ENCODE assay signal across 9 mouse cellular contexts in the genomic region with DNA sequence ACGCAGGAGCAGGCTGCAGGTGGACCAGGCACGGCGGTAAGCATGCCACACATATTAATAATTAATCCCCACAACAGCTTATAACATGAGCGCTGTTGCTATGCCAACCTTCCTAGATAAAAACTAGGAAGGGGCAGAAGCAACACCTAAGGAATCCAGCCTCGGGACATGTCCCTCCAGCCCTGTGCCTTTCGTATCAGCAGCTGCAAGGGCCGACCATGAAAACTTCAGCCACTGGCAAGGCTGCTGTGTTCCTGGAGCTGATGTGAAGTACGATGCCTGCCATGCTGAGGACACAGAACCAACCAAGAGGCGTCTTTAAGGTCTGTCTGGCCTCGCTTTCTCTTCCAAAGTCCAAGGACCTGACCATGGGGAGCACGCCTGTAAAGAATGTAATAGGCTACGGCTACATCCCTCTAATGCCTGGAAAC. TPM values are rescaled to one million over a fixed set of nuclear protein-coding genes. Genes with fewer than 3 reads are reported as not detected.
DNase-seq lines count a peak whose midpoint lies in the region; ATAC-seq and TF ChIP-seq lines count a peak whose summit lies in the region.
"Had no signal": no experiment of that assay in that cellular context is flagged by ENCODE, and none has a peak within 500 bp of the region (broad histone marks: within the 10 kb centered on the region; RNA-seq: fewer than 3 reads in every experiment).

No protein-coding gene starts in this region.

- no peaks in the 10 kb centered on the region for H3K9me3 ChIP-seq in lung, embryonic 14.5 days (ENCODE audit: low read depth, low read length)
- no peaks in the 10 kb centered on the region for H3K9me3 ChIP-seq in hindbrain, embryonic 15.5 days
- H3K9me3 ChIP-seq in neural tube, embryonic 15.5 days (replicated peaks): no peaks in the 10 kb centered on the region

- TF ChIP-seq CTCF in lung, embryonic 14.5 days (IDR thresholded peaks at IDR 0.05; ENCODE audit: low read depth): no peak
- no peak for TF ChIP-seq CTCF in kidney, adult 2 months (conservative IDR thresholded peaks at IDR 0.05; ENCODE audit: insufficient read depth, insufficient read length, low read depth, low read length)

- peak; percentile 48 for DNase-seq in lung, embryonic 14.5 days
- DNase-seq in lung, postnatal 36 days: no peak
- peak; percentile 65 for DNase-seq in kidney, adult 2 months
- no peak for DNase-seq in cerebellum, postnatal 4 days (ENCODE audit: low spot score in 2 of 2)
- no peak for DNase-seq in ovary, postnatal 36 days (ENCODE audit: low spot score)
- DNase-seq: right cerebral cortex, postnatal 25 days had no signal

- H3K4me2 ChIP-seq in lung, embryonic 14.5 days: peak overlapping the region; percentile 44
- peak overlapping the region; percentile 65 for H3K4me2 ChIP-seq in hindbrain, embryonic 15.5 days
- peak overlapping the region; percentile 77 for H3K4me2 ChIP-seq in neural tube, embryonic 15.5 days

- no peak overlapping the region; the same call in 1 of the 2 replicates for H3K27ac ChIP-seq in lung, embryonic 14.5 days (ENCODE audit: low read depth)
- H3K27ac ChIP-seq in hindbrain, embryonic 15.5 days (replicated peaks): no peak overlapping the region
- H3K27ac ChIP-seq in kidney, adult 2 months (ENCODE audit: insufficient read depth, low read depth, low read length): 0 out of 2 replicates have a peak overlapping the region, but pooled peaks have one; percentile 10
- H3K27ac ChIP-seq in neural tube, embryonic 15.5 days (replicated peaks): no peak overlapping the region

- 66% methylated on average over 12 of the region's 12 CpGs for WGBS in lung, embryonic 14.5 days
- 87% methylated on average over 12 of the region's 12 CpGs for WGBS in hindbrain, embryonic 15.5 days
- 32% methylated on average over 12 of the region's 12 CpGs for WGBS in kidney, adult 2 months
- 85% methylated on average over 12 of the region's 12 CpGs for WGBS in neural tube, embryonic 15.5 days

- H3K9ac ChIP-seq in lung, embryonic 14.5 days: no peak overlapping the region
- no peak overlapping the region for H3K9ac ChIP-seq in hindbrain, embryonic 15.5 days
- H3K9ac ChIP-seq in neural tube, embryonic 15.5 days (replicated peaks): no peak overlapping the region

- peaks cover 8% of the 10 kb centered on the region for H3K4me1 ChIP-seq in lung, embryonic 14.5 days (ENCODE audit: insufficient read depth)
- H3K4me1 ChIP-seq in hindbrain, embryonic 15.5 days (replicated peaks): peaks cover 30% of the 10 kb centered on the region
- H3K4me1 ChIP-seq in kidney, adult 2 months (ENCODE audit: control insufficient read depth, insufficient read depth, low read length): peaks cover 32% of the 10 kb centered on the region
- peaks cover 36% of the 10 kb centered on the region for H3K4me1 ChIP-seq in neural tube, embryonic 15.5 days

- H3K4me3 ChIP-seq in lung, embryonic 14.5 days (ENCODE audit: low read depth, low read length): 0 out of 2 replicates have a peak overlapping the region, but pooled peaks have one; percentile 9
- peak overlapping the region; percentile 99; the same call in 1 of the 2 replicates for H3K4me3 ChIP-seq in hindbrain, embryonic 15.5 days
- peak overlapping the region; percentile 98 for H3K4me3 ChIP-seq in kidney, adult 2 months (ENCODE audit: insufficient read depth, low read depth, low read length)
- H3K4me3 ChIP-seq in neural tube, embryonic 15.5 days (replicated peaks): no peak overlapping the region

- no peaks in the 10 kb centered on the region for H3K27me3 ChIP-seq in lung, embryonic 14.5 days (ENCODE audit: insufficient read depth, low read length)
- no peaks in the 10 kb centered on the region for H3K27me3 ChIP-seq in hindbrain, embryonic 15.5 days
- H3K27me3 ChIP-seq in kidney, adult 2 months (replicated peaks; ENCODE audit: control insufficient read depth, insufficient read depth, low read length): no peaks in the 10 kb centered on the region
- no peaks in the 10 kb centered on the region for H3K27me3 ChIP-seq in neural tube, embryonic 15.5 days (replicated peaks)

- peaks cover 41% of the 10 kb centered on the region for H3K36me3 ChIP-seq in lung, embryonic 14.5 days (ENCODE audit: insufficient read depth)
- no peaks in the 10 kb centered on the region for H3K36me3 ChIP-seq in hindbrain, embryonic 15.5 days
- H3K36me3 ChIP-seq in kidney, adult 2 months (ENCODE audit: control insufficient read depth, insufficient read depth, low read length): no peaks in the 10 kb centered on the region; the same call in 1 of the 2 replicates
- peaks cover 17% of the 10 kb centered on the region for H3K36me3 ChIP-seq in neural tube, embryonic 15.5 days

- ATAC-seq in lung, embryonic 14.5 days (ENCODE audit: insufficient read depth): no peak
- ATAC-seq in hindbrain, embryonic 15.5 days (ENCODE audit: low FRiP score, low read depth): no peak
- ATAC-seq in neural tube, embryonic 15.5 days (ENCODE audit: low FRiP score): no peak
- ATAC-seq: inflammation-experienced regulatory T-cells, adult 6 months had no signal

- TF ChIP-seq POLR2A in kidney, adult 2 months (IDR thresholded peaks at IDR 0.05; ENCODE audit: low read depth, low read length): no peak

RNA-seq across cellular contexts. Expression of gene Myom1, which starts 14.1 kb away (rescaled TPM):
- polyA plus RNA-seq in lung, embryonic 14.5 days (2014; fragmentation: Nextera tagmentation; extraction: Ambion mirVana): 5.7 and 7.6 TPM in 2 replicates
- polyA plus RNA-seq in hindbrain, embryonic 15.5 days (2015; fragmentation: Nextera tagmentation; extraction: Ambion mirVana): 1.6 TPM in 2 replicates
- 2.8 and 4.3 TPM in 2 replicates for polyA plus RNA-seq in kidney, adult 2 months (2012; rRNA removed)
- polyA plus RNA-seq in neural tube, embryonic 15.5 days (2015; fragmentation: Nextera tagmentation; extraction: Ambion mirVana): 3.3 and 3.6 TPM in 2 replicates

RNA-seq across cellular contexts. Expression of gene Myl12a, which starts 14.3 kb away (rescaled TPM):
- 637 and 655 TPM in 2 replicates for polyA plus RNA-seq in lung, embryonic 14.5 days (2014; fragmentation: Nextera tagmentation; extraction: Ambion mirVana)
- 104 and 120 TPM in 2 replicates for polyA plus RNA-seq in hindbrain, embryonic 15.5 days (2015; fragmentation: Nextera tagmentation; extraction: Ambion mirVana)
- polyA plus RNA-seq in kidney, adult 2 months (2012; rRNA removed): 119 and 160 TPM in 2 replicates
- 103 and 187 TPM in 2 replicates for polyA plus RNA-seq in neural tube, embryonic 15.5 days (2015; fragmentation: Nextera tagmentation; extraction: Ambion mirVana)

Comparison
In these comparisons a context has a peak if more than half of its experiments do, and no peak if none do; other contexts are left out.
1. DNase-seq: peak in lung, embryonic 14.5 days (single experiment) and kidney, adult 2 months (single experiment); none in lung, postnatal 36 days (single experiment), cerebellum, postnatal 4 days (0 of 2) and ovary, postnatal 36 days (single experiment).
2. Peak in every context shown above with its lines, with median percentiles within 50 percentile points of each other: H3K4me2 ChIP-seq.